Mouse (Mus musculus) frontal cortex, postnatal 14 days (tissue): ENCODE results near the gene Mcat.

Experiments used
- DNase-seq, 2 experiments: peaks; one replicate each; pipeline ENCODE4 v3.0.0; 2022; ENCODE audit warnings: low spot score in 2 of 2

Gene Mcat

GRCm38 (mm10) chr15:83539905-83540304 is 23.7 kb downstream of the Mcat start:
- DNase-seq: no peak

DNA sequence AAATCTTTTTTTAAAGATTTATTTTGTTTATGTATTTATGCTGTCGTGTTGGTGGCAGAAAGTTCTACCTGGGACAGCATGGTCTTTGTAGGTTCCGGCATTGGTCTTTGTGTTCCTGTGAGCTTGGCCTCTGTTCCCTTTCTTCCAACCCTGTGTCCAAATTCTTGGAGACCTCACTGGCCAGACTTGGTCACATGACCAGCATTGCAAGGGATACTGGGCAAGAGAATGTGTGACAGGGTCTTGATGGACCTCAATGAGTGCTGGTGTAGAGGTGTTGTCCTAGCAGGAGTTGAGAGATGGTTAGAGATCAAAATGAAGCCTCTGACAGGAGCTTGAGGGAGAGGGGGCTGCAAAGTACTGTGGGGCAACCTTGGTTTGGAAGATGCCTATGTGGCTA is 24.7 kb downstream of the Mcat start:
- DNase-seq: no peak

- no peak for DNase-seq
Measured at GRCm38 (mm10) chr15:83535890-83536231, 27.7 kb downstream of the Mcat start.

GRCm38 (mm10) chr15:83534960-83535889 is 28.4 kb downstream of the Mcat start:
- no peak for DNase-seq

DNA sequence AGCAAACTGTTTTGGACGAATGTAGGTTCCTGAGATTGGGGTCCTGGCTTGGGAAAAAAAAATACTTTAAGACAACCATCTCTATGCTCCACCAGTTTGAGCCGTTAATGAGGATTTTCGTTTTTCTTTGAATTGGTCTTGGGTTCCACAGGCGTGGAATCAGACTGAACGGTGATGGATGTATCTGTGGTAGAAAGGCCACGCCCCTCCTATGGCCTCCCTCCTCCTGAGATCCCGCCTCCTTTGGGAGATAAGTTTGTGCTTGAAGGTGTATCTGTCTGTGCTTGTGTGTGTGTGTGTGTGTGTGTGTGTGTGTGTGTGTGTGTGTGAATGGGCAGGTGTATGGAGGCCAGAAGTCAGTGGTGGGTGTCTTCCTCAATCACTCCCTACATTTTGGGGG is 31.0 kb downstream of the Mcat start:
- no peak for DNase-seq

- no peak for DNase-seq
Measured at GRCm38 (mm10) chr15:83531961-83532469, 31.6 kb downstream of the Mcat start.

GRCm38 (mm10) chr15:83530688-83531087 is 32.9 kb downstream of the Mcat start:
- DNase-seq: no peak

DNA sequence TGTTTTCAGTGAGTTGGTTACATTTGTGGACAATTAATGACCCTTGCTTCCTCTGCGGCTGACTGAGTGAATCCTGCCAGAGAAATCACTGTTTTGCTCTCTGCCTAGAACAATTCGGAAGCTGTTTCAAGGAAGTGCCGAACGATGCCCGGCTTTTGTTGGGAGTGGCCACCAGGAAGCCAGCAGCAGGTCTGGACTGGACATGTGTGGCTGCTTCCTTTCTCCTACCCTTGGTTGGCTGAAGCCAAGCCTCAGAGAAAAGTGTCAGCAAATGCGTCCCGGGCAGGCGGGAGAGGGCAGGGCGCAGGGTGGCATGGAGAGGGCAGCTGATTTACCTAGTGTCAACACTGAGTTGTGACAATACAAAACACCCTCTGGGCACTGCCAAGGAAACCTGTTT is 33.4 kb downstream of the Mcat start:
- no peak for DNase-seq

DNA sequence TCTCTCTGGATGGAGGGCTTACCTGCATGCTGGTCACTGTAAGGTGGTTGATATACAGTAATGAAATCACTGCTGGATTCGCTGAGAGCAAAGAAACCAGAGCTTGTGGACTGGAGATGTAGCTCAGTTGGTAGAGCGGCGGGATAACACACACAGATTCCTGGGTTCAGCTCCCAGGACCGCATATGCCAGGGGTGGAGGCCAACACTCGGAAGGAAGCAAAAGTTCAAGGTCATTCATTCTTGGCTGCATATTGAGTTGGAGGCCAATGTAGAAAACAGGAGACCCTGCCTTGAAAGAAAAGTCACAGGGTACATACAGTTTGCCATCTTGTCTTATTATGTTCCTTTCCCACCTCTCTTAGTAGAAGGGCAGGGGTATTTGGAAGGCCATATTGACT is 33.8 kb downstream of the Mcat start:
- DNase-seq: no peak

GRCm38 (mm10) chr15:83528892-83529291 is 34.7 kb downstream of the Mcat start:
- DNase-seq: no peak

GRCm38 (mm10) chr15:83527747-83528146 is 35.8 kb downstream of the Mcat start:
- DNase-seq: no peak

- no peak for DNase-seq
Measured at GRCm38 (mm10) chr15:83527092-83527437, 36.5 kb downstream of the Mcat start.

DNA sequence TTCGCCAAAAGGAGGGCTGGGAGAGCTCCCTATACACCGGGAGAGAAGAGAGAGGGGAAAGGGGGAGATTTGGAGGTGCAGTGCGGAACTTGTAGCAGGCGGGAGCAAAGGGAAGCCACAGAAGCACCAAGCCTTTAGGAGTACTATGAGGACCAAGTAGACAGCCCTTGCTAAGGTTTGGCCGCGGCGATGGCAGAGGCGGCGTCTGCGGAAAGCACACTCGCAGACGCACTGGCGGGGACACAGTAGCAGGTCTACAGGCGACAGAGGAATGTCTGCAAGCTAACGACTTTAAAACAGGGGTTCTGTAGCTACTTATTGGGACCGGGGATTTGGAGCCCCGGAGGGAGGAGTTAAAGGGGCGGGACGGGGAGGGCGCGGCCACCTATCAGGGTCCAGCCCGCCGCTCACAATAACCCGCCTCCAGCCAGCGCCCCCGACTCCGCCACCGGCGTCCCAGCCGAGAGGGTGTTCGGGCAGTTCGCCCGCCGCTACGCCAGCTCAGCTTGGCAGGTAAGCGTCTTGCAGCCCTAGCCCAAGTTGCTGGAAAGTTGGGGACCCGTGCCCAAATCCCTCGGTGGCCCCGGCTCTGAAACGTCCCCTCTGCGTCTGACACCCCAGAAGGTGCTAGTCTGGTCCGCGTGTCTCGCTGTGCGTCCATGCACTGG is 37.0 kb downstream of the Mcat start, which contains the start of gene Bik:
Bik (plus strand) TSS at position 439 of the 668 bp plus-strand sequence.
- no peak for DNase-seq

DNA sequence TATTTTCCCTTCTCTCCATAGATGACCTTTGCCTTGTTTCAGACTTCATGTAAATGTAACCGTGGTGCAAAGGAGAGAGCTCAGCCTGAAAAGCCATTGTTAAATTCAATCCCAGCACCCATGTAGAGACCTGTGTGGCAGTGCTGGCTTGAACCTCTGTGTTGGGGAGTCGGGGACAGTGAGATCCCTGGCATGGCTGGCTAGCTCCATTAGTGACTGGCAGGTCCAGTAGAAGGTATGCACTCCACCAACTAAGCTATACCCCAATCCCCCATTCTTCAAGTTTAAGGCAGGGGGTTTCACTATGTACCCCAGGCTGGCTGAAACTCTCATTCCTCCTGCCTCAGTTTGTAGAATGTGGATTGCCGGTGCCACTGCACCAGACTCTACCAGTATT is 39.3 kb downstream of the Mcat start:
- no peak for DNase-seq

GRCm38 (mm10) chr15:83523638-83524332 is 39.8 kb downstream of the Mcat start:
- no peak for DNase-seq

DNA sequence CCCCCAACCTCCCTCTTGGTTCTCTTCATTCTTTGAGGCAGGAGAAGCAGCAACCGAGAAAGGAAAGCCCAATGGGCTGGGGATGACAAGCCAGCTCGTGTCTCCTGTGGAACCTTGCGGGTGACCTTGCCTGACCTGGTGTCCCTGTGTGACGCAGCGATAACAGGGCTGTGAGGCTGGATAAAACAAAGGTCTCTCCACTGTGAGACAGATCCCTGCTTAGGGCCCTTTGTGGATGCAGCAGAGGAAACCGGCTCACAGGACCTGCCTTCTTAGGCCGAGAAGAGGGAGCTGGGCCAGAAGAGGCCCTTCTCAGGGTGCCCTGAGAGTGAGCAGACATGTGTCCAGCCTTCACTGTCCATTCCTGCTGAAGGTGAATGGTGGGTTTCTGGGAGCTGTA is 40.4 kb downstream of the Mcat start:
- no peak for DNase-seq

DNA sequence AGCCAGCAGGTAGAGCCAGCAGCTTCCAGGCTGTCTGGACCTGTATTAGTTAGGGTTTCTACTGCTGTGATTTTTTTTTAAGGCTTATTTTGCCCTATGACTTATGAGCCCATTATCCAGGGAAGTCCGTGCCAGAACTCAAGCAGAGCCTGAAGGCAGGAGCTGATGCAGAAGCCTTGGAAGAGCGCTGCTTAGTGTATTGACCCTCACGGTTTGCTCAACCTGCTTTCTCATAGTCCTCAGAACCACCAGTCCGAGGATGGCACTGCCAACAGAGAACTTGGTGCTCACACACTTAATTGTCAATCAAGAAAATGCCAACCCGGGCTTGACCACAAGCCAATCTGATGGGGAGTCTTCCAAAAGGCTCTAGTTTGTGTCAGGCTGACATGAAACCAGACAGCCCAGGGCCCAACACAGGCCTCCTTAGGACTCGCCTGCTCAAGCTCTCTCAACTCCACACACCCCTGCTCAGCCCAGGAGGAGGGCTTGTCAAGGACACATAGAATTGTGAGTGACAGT is 42.7 kb downstream of the Mcat start:
- DNase-seq: no peak

- DNase-seq: peak; percentile 19 to 33
Measured at GRCm38 (mm10) chr15:83518215-83519048, 45.2 kb downstream of the Mcat start.

DNA sequence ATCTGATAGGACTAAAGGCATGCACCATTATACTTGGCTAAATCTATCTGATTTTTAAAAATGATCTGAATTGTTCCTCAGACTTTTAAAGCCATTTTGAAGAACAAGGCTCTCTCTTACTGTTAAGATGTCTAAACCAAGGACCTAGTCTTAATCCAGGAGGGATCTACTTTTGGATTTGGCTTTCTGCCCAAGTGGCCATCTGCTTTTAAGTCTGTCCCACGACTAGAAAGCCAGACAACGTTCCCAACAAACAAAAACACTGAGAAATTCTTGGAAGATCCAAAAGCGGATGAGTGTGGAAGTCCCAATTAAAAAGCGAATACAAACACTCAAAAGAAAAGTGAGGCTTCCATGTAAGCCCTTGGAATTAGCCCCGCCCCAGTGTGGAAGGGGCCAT is 48.6 kb downstream of the Mcat start:
- no peak for DNase-seq

GRCm38 (mm10) chr15:83512489-83513281 is 50.9 kb downstream of the Mcat start:
- no peak for DNase-seq
